Mouse (Mus musculus) left cerebral cortex, adult 11 months (tissue): Measurements from ENCODE around the gene Bicra.

Source experiments
- DNase-seq: peaks from one replicate; pipeline ENCODE4 v3.0.0; 2022; ENCODE audit warnings: low spot score

The Bicra gene

GRCm38 (mm10) chr7:16014521-16015175 is 33.1 kb downstream of the Bicra start:
- DNase-seq, result no peak

- DNase-seq, result no peak
Observed at GRCm38 (mm10) chr7:16013722-16014275, 33.9 kb downstream of the Bicra start.

- no peak for DNase-seq
Observed at GRCm38 (mm10) chr7:16012576-16013263, 35.0 kb downstream of the Bicra start.

- no peak for DNase-seq
Observed at GRCm38 (mm10) chr7:16011418-16012085, 36.2 kb downstream of the Bicra start.

GRCm38 (mm10) chr7:16010649-16011048 is 37.1 kb downstream of the Bicra start:
- no peak for DNase-seq

- no peak for DNase-seq
Observed at GRCm38 (mm10) chr7:16009636-16010035, 38.1 kb downstream of the Bicra start.

- no peak for DNase-seq
Observed at GRCm38 (mm10) chr7:16005020-16005419, 42.7 kb downstream of the Bicra start.

GRCm38 (mm10) chr7:16004177-16004856 is 43.4 kb downstream of the Bicra start:
- DNase-seq, result no peak

- no peak for DNase-seq
Observed at GRCm38 (mm10) chr7:16003032-16003431, 44.7 kb downstream of the Bicra start.

GRCm38 (mm10) chr7:16002171-16002570 is 45.5 kb downstream of the Bicra start:
- peak; percentile 67 for DNase-seq

GRCm38 (mm10) chr7:16001691-16002090 is 46.0 kb downstream of the Bicra start:
- no peak for DNase-seq

GRCm38 (mm10) chr7:15993789-15994188 is 53.9 kb downstream of the Bicra start:
- no peak for DNase-seq

- DNase-seq, result no peak
Observed at GRCm38 (mm10) chr7:15993152-15993551, 54.6 kb downstream of the Bicra start.

- DNase-seq, result no peak
Observed at GRCm38 (mm10) chr7:15991764-15992163, 56.0 kb downstream of the Bicra start.

GRCm38 (mm10) chr7:15987661-15988356 is 59.9 kb downstream of the Bicra start:
- DNase-seq, result no peak

- DNase-seq, result no peak
Observed at GRCm38 (mm10) chr7:15982729-15983407, 64.9 kb downstream of the Bicra start.

GRCm38 (mm10) chr7:15981538-15981937 is 66.2 kb downstream of the Bicra start:
- DNase-seq, result no peak

- no peak for DNase-seq
Observed at GRCm38 (mm10) chr7:15980246-15980645, 67.5 kb downstream of the Bicra start.

GRCm38 (mm10) chr7:15975904-15976303 is 71.8 kb downstream of the Bicra start:
- DNase-seq, result no peak

- DNase-seq, result no peak
Observed at GRCm38 (mm10) chr7:15975451-15975850, 72.3 kb downstream of the Bicra start.

- no peak for DNase-seq
Observed at GRCm38 (mm10) chr7:15974712-15975111, 73.0 kb downstream of the Bicra start.
